10 mouse cellular contexts compared by ENCODE assay signal in the genomic region with DNA sequence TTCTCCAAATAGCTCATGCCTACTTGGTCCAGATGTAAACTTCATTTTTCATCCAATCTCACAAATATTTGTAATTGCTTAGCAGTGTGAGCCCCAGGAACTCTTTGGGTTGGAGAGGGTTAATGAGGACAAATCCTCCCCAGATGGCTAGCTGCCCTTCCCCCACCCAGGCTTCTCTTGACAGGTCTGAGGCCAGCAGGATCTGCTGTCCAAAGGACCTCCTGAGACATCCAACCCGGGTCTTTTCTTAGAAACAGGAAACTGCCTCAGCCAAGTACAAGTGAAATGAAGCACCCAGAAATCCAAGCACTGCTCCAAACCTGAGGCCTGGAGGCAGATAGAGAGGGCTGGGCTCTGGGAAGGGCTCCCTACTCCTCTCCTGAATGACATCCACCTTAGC.
DNase-seq lines count a peak whose midpoint lies in the region; ATAC-seq lines count a peak whose summit lies in the region.
"Had no signal": no experiment of that assay in that cellular context is flagged by ENCODE, and none has a peak within 500 bp of the region (broad histone marks: within the 10 kb centered on the region; RNA-seq: fewer than 3 reads in every experiment).

No protein-coding gene starts in this region.

- no peaks in the 10 kb centered on the region for H3K36me3 ChIP-seq in heart, embryonic 11.5 days (ENCODE audit: control insufficient read depth, insufficient read depth, low read length)

- peaks cover 20% of the 10 kb centered on the region; the same call in 1 of the 2 replicates for H3K4me1 ChIP-seq in heart, embryonic 11.5 days (ENCODE audit: control insufficient read depth, insufficient read depth, low read length)

- H3K4me3 ChIP-seq in heart, embryonic 11.5 days (ENCODE audit: low read depth, low read length) = no peak overlapping the region

- no peak overlapping the region for H3K9ac ChIP-seq in heart, embryonic 11.5 days (ENCODE audit: low read depth, low read length)
- H3K9ac ChIP-seq: liver, embryonic 14.5 days had no signal

- peak; percentile 77 to 84 for DNase-seq in heart, adult 18-20 months
- peak; percentile 87 for DNase-seq in gastrocnemius, adult 18-20 months (ENCODE audit: low spot score)
- peak; percentile 62 for DNase-seq in kidney, adult 9 months
- peak; percentile 58 for DNase-seq in lung, postnatal 36 days
- DNase-seq in right cerebral cortex, postnatal 14 days = no peak
- DNase-seq in urinary bladder, adult 2 months (ENCODE audit: low spot score) = no peak
- DNase-seq: thymus, adult 18-20 months had no signal

- no peak overlapping the region for H3K4me2 ChIP-seq in heart, embryonic 11.5 days

- H3K27me3 ChIP-seq in heart, embryonic 11.5 days (ENCODE audit: control insufficient read depth, insufficient read depth, low read length) = no peaks in the 10 kb centered on the region

- no peaks in the 10 kb centered on the region for H3K9me3 ChIP-seq in heart, embryonic 11.5 days (replicated peaks; ENCODE audit: control insufficient read depth, low read length)

- no peak overlapping the region for H3K27ac ChIP-seq in heart, embryonic 11.5 days (ENCODE audit: low read depth, low read length)
- H3K27ac ChIP-seq: liver, embryonic 14.5 days had no signal

- 0% methylated on average over 1 of the region's 1 CpGs for WGBS in heart, embryonic 11.5 days (ENCODE audit: insufficient replicate concordance)

- no peak for ATAC-seq in heart, embryonic 11.5 days (replicated peaks; ENCODE audit: insufficient number of reproducible peaks, low FRiP score, low TSS enrichment)
- ATAC-seq in erythroid progenitor cell, adult 5-6 weeks (replicated peaks; ENCODE audit: low FRiP score, poor library complexity, severe bottlenecking) = no peak

Comparison
In these comparisons a context has a peak if more than half of its experiments do, and no peak if none do; other contexts are left out.
1. DNase-seq: peak in heart, adult 18-20 months (2 of 2), gastrocnemius, adult 18-20 months (single experiment), kidney, adult 9 months (single experiment) and lung, postnatal 36 days (single experiment); none in right cerebral cortex, postnatal 14 days (single experiment) and urinary bladder, adult 2 months (single experiment).